Mouse (Mus musculus): ENCODE measurements at regions not wholly inside any gene's neighbourhood (a gene's known extent, or its start where the extent isn't known, plus 50 kb on each side); places are given as distances from the start of the nearest gene placed in this dataset.

DNA sequence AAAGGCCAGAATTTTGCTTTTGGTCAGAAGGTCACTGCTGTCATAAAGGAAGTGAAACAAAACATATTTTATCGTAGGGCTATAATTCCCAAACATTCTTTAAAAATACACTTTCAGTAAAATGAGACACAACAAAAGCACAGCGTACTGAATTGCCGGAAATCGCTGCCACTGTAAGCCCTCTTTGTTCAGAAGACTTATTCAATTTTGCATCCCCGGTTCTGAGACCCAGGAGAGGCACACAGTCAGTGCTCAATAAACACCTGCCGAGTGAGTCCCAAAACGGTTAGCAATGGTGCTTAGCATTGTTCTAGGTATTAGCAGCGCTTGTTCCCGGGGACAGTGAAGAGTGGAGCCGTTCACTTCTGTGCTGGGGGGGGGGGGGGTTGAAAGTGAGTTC, 72.9 kb upstream of the Lmo2 start:
- 0 out of 2 replicates have a peak, but pooled peaks cover 10% of the 10 kb centered on the region for H3K27me3 ChIP-seq (ENCODE audit: control insufficient read depth, insufficient read depth, low read length)
- WGBS, result 64% methylated on average over 10 of the region's 10 CpGs
- no peak for ATAC-seq (replicated peaks; ENCODE audit: extremely low read depth, insufficient read depth, low FRiP score)
- no peak overlapping the region for H3K27ac ChIP-seq (ENCODE audit: low read length)
- H3K36me3 ChIP-seq (ENCODE audit: control insufficient read depth, insufficient read depth), result no peaks in the 10 kb centered on the region
- no peak overlapping the region for H3K4me3 ChIP-seq (ENCODE audit: low read length)
- peaks cover 10% of the 10 kb centered on the region for H3K4me1 ChIP-seq (ENCODE audit: control insufficient read depth, insufficient read depth, low read length)
- H3K9me3 ChIP-seq (replicated peaks; ENCODE audit: control insufficient read depth, low read length), result no peaks in the 10 kb centered on the region
- no peak overlapping the region for H3K9ac ChIP-seq (ENCODE audit: low read length)
- H3K4me2 ChIP-seq (ENCODE audit: low read depth, low read length), result no peak overlapping the region

GRCm38 (mm10) chr2:103888023-103888422, 69.8 kb upstream of the Lmo2 start:
- Histone ChIP-seq H3K9ac (ENCODE audit: low read length) (no peak overlapping the region), H3K4me3 (ENCODE audit: low read length) (no peak overlapping the region), H3K27ac (ENCODE audit: low read length) (no peak overlapping the region), H3K27me3 (ENCODE audit: control insufficient read depth, insufficient read depth, low read length) (peaks cover 13% of the 10 kb centered on the region), H3K9me3 (replicated peaks; ENCODE audit: control insufficient read depth, low read length) (no peaks in the 10 kb centered on the region), H3K4me2 (ENCODE audit: low read depth, low read length) (no peak overlapping the region), H3K36me3 (ENCODE audit: control insufficient read depth, insufficient read depth) (no peaks in the 10 kb centered on the region), H3K4me1 (ENCODE audit: control insufficient read depth, insufficient read depth, low read length) (no peaks in the 10 kb centered on the region)
- no peak for ATAC-seq (replicated peaks; ENCODE audit: extremely low read depth, insufficient read depth, low FRiP score)
- WGBS, result 79% methylated on average over 7 of the region's 7 CpGs

GRCm38 (mm10) chr2:103891240-103891767, 66.5 kb upstream of the Lmo2 start:
- WGBS, result 27% methylated on average over 9 of the region's 9 CpGs
- Histone ChIP-seq H3K4me2 (ENCODE audit: low read depth, low read length) (no peak overlapping the region), H3K27ac (ENCODE audit: low read length) (no peak overlapping the region), H3K4me3 (ENCODE audit: low read length) (no peak overlapping the region), H3K36me3 (ENCODE audit: control insufficient read depth, insufficient read depth) (no peaks in the 10 kb centered on the region), H3K9me3 (replicated peaks; ENCODE audit: control insufficient read depth, low read length) (no peaks in the 10 kb centered on the region), H3K9ac (ENCODE audit: low read length) (no peak overlapping the region), H3K4me1 (ENCODE audit: control insufficient read depth, insufficient read depth, low read length) (peaks cover 15% of the 10 kb centered on the region), H3K27me3 (ENCODE audit: control insufficient read depth, insufficient read depth, low read length) (peaks cover 13% of the 10 kb centered on the region)
- no peak for ATAC-seq (replicated peaks; ENCODE audit: extremely low read depth, insufficient read depth, low FRiP score)

DNA sequence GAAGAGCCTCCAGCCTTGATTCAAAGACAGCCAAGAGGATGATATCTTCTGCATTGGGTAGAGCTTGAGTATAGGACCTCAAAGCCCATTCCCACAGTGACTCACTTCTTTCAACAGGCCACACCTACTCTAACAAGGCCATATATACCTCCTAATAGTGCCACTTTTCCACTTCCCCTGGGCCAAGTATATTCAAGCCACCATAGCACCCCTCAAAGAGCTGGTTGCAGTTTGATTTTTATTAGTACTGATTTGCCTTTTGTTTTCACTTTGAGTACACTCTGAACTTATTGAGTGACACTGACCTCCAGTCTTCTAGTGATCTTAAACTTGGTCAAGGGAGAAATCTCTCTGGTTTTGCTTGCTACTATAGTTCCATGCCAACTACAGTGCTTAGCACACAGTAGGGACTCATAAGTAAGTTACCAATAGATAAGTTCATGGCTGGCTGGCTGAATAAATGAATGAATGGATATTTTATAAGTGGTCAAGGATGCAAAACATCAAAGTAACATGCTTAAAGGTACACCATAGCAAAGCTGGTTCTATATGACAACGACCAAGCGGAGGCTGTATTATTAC, 64.5 kb upstream of the Lmo2 start:
- ATAC-seq (replicated peaks; ENCODE audit: extremely low read depth, insufficient read depth, low FRiP score), result no peak
- no peaks in the 10 kb centered on the region for H3K9me3 ChIP-seq (replicated peaks; ENCODE audit: control insufficient read depth, low read length)
- no peak overlapping the region for H3K4me2 ChIP-seq (ENCODE audit: low read depth, low read length)
- H3K4me1 ChIP-seq (ENCODE audit: control insufficient read depth, insufficient read depth, low read length), result peaks cover 23% of the 10 kb centered on the region
- no peak overlapping the region for H3K4me3 ChIP-seq (ENCODE audit: low read length)
- H3K27ac ChIP-seq (ENCODE audit: low read length), result no peak overlapping the region
- no peak overlapping the region for H3K9ac ChIP-seq (ENCODE audit: low read length)
- no peaks in the 10 kb centered on the region for H3K36me3 ChIP-seq (ENCODE audit: control insufficient read depth, insufficient read depth)
- H3K27me3 ChIP-seq (ENCODE audit: control insufficient read depth, insufficient read depth, low read length), result peaks cover 17% of the 10 kb centered on the region
- WGBS, result 86% methylated on average over 2 of the region's 2 CpGs

GRCm38 (mm10) chr2:103893805-103894204, 64.0 kb upstream of the Lmo2 start:
- 38% methylated on average over 2 of the region's 2 CpGs for WGBS
- H3K4me3 ChIP-seq (ENCODE audit: low read length), result no peak overlapping the region
- H3K9me3 ChIP-seq (replicated peaks; ENCODE audit: control insufficient read depth, low read length), result no peaks in the 10 kb centered on the region
- no peak overlapping the region for H3K9ac ChIP-seq (ENCODE audit: low read length)
- H3K27ac ChIP-seq (ENCODE audit: low read length), result no peak overlapping the region
- no peak overlapping the region for H3K4me2 ChIP-seq (ENCODE audit: low read depth, low read length)
- H3K27me3 ChIP-seq (ENCODE audit: control insufficient read depth, insufficient read depth, low read length), result peaks cover 15% of the 10 kb centered on the region
- ATAC-seq (replicated peaks; ENCODE audit: extremely low read depth, insufficient read depth, low FRiP score), result no peak
- no peaks in the 10 kb centered on the region for H3K36me3 ChIP-seq (ENCODE audit: control insufficient read depth, insufficient read depth)
- H3K4me1 ChIP-seq (ENCODE audit: control insufficient read depth, insufficient read depth, low read length), result peaks cover 23% of the 10 kb centered on the region

DNA sequence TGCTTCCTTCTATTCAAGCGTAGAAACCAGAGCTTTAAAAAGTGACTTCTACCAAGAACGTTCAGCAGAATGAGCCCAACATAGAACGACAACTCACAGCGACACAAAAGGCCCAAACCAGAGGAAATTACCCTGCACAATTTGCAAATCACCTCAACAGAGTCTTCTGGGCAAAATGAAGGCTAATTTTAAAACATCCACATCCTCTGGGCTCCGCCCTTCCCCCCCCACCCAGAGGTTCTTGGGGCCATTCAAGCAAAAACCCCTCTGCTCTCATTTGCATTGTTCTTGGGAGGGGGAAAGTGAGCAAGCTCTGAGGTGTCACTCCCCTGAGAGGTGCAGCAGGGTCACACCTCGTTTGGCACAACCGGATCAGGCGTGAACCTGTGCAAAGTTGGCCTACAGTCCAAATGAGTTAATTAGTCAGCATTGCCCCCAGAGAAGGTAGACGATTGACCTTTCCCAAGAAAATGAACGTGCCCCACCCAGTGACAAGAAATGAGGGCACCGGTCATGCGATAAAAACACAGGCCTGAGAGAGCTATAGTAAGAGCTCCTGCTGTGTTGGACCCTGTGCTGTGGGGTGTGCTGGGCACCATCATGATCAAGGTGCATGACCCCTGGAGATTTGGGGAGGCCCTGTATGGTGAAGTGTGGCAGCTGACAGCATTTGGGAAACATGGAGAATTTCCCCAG, 62.7 kb upstream of the Lmo2 start:
- Histone ChIP-seq H3K9me3 (replicated peaks; ENCODE audit: control insufficient read depth, low read length) (no peaks in the 10 kb centered on the region), H3K27ac (ENCODE audit: low read length) (no peak overlapping the region), H3K9ac (ENCODE audit: low read length) (no peak overlapping the region), H3K27me3 (ENCODE audit: control insufficient read depth, insufficient read depth, low read length) (peaks cover 22% of the 10 kb centered on the region), H3K4me2 (ENCODE audit: low read depth, low read length) (no peak overlapping the region), H3K36me3 (ENCODE audit: control insufficient read depth, insufficient read depth) (no peaks in the 10 kb centered on the region), H3K4me3 (ENCODE audit: low read length) (no peak overlapping the region), H3K4me1 (ENCODE audit: control insufficient read depth, insufficient read depth, low read length) (peaks cover 27% of the 10 kb centered on the region)
- WGBS, result 71% methylated on average over 12 of the region's 12 CpGs
- ATAC-seq (replicated peaks; ENCODE audit: extremely low read depth, insufficient read depth, low FRiP score), result no peak

GRCm38 (mm10) chr2:103896160-103896559, 61.6 kb upstream of the Lmo2 start:
- peak; percentile 90 for ATAC-seq (replicated peaks; ENCODE audit: extremely low read depth, insufficient read depth, low FRiP score)
- Histone ChIP-seq H3K27me3 (ENCODE audit: control insufficient read depth, insufficient read depth, low read length) (peaks cover 23% of the 10 kb centered on the region), H3K4me2 (ENCODE audit: low read depth, low read length) (peak overlapping the region; percentile 0; the same call in 1 of the 2 replicates), H3K36me3 (ENCODE audit: control insufficient read depth, insufficient read depth) (no peaks in the 10 kb centered on the region), H3K9me3 (replicated peaks; ENCODE audit: control insufficient read depth, low read length) (no peaks in the 10 kb centered on the region), H3K4me3 (ENCODE audit: low read length) (no peak overlapping the region), H3K9ac (ENCODE audit: low read length) (no peak overlapping the region), H3K4me1 (ENCODE audit: control insufficient read depth, insufficient read depth, low read length) (peaks cover 33% of the 10 kb centered on the region), H3K27ac (ENCODE audit: low read length) (peak overlapping the region; percentile 79)
- 10% methylated on average over 5 of the region's 5 CpGs for WGBS

GRCm38 (mm10) chr2:103896814-103897213, 61.0 kb upstream of the Lmo2 start:
- peak overlapping the region; percentile 79 for H3K27ac ChIP-seq (ENCODE audit: low read length)
- 28% methylated on average over 3 of the region's 3 CpGs for WGBS
- H3K9ac ChIP-seq (ENCODE audit: low read length), result no peak overlapping the region
- H3K4me2 ChIP-seq (ENCODE audit: low read depth, low read length), result 0 out of 2 replicates have a peak overlapping the region, but pooled peaks have one; percentile 0
- H3K36me3 ChIP-seq (ENCODE audit: control insufficient read depth, insufficient read depth), result no peaks in the 10 kb centered on the region
- no peak for ATAC-seq (replicated peaks; ENCODE audit: extremely low read depth, insufficient read depth, low FRiP score)
- no peaks in the 10 kb centered on the region for H3K9me3 ChIP-seq (replicated peaks; ENCODE audit: control insufficient read depth, low read length)
- H3K27me3 ChIP-seq (ENCODE audit: control insufficient read depth, insufficient read depth, low read length), result peaks cover 20% of the 10 kb centered on the region; the same call in 1 of the 2 replicates
- peaks cover 40% of the 10 kb centered on the region for H3K4me1 ChIP-seq (ENCODE audit: control insufficient read depth, insufficient read depth, low read length)
- no peak overlapping the region for H3K4me3 ChIP-seq (ENCODE audit: low read length)

- H3K4me1 ChIP-seq (ENCODE audit: control insufficient read depth, insufficient read depth, low read length), result peaks cover 38% of the 10 kb centered on the region
- no peak for ATAC-seq (replicated peaks; ENCODE audit: extremely low read depth, insufficient read depth, low FRiP score)
- H3K4me2 ChIP-seq (ENCODE audit: low read depth, low read length), result no peak overlapping the region
Observed at GRCm38 (mm10) chr2:103899713-103900112, 58.1 kb upstream of the Lmo2 start.

More at GRCm38 (mm10) chr2:103899713-103900112, 58.1 kb upstream of the Lmo2 start:
- no peak overlapping the region for H3K27ac ChIP-seq (ENCODE audit: low read length)
- H3K9me3 ChIP-seq (replicated peaks; ENCODE audit: control insufficient read depth, low read length), result no peaks in the 10 kb centered on the region
- H3K36me3 ChIP-seq (ENCODE audit: control insufficient read depth, insufficient read depth), result no peaks in the 10 kb centered on the region
- no peak overlapping the region for H3K4me3 ChIP-seq (ENCODE audit: low read length)
- 61% methylated on average over 6 of the region's 6 CpGs for WGBS
- no peak overlapping the region for H3K9ac ChIP-seq (ENCODE audit: low read length)
- peaks cover 22% of the 10 kb centered on the region; the same call in 1 of the 2 replicates for H3K27me3 ChIP-seq (ENCODE audit: control insufficient read depth, insufficient read depth, low read length)
